9 mouse cellular contexts compared by ENCODE assay signal in the genomic region with DNA sequence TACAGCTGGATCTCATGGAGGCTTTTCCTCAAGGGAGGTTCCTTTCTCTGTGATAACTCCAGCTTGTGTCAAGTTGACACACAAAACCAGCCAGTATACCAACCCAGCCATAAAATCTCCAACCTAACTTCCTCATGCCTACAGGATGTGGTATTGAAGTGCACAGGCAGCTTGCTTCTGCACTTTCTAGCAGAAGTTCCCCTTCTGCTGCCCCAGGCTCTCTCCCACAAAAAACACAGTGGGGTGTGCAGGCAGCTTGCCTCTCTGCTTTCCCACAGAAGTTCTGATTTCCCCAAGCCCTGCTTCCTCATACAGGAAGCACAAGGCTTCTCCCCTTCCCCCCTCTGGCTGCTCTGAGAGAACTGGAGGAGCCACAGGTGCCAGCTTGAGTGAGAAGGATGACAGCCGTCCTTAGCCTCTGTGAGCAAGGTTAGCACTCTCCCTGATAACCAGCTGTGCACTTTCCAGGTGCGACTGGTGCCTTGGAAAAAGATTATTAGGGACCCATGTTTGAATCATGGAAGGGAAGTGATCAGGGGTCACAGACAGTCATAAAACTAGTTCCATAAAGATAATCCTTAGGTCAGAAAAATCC. TPM values are rescaled to one million over a fixed set of nuclear protein-coding genes. Genes with fewer than 3 reads are reported as not detected.
DNase-seq lines count a peak whose midpoint lies in the region; ATAC-seq and TF ChIP-seq lines count a peak whose summit lies in the region.
"Had no signal": no experiment of that assay in that cellular context is flagged by ENCODE, and none has a peak within 500 bp of the region (broad histone marks: within the 10 kb centered on the region; RNA-seq: fewer than 3 reads in every experiment).

No protein-coding gene starts in this region.

- intact Hi-C loops in heart, postnatal 10 days (cut with DNase I), result no loop called here

- ATAC-seq in liver, embryonic 15.5 days (ENCODE audit: insufficient read depth), result peak; percentile 5; the same call in 1 of the 2 replicates
- no peak for ATAC-seq in hindbrain, postnatal 0 days

- no peaks in the 10 kb centered on the region for H3K27me3 ChIP-seq in liver, embryonic 15.5 days
- H3K27me3 ChIP-seq in forebrain, embryonic 10.5 days (ENCODE audit: poor library complexity, severe bottlenecking), result no peaks in the 10 kb centered on the region
- no peaks in the 10 kb centered on the region for H3K27me3 ChIP-seq in hindbrain, postnatal 0 days (ENCODE audit: insufficient read depth, low read length)
- H3K27me3 ChIP-seq: lung, embryonic 15.5 days had no signal

- no peak overlapping the region for H3K4me2 ChIP-seq in liver, embryonic 15.5 days
- no peak overlapping the region for H3K4me2 ChIP-seq in hindbrain, postnatal 0 days (ENCODE audit: low read depth, low read length)
- H3K4me2 ChIP-seq: lung, embryonic 15.5 days had no signal

- 34% methylated on average over 2 of the region's 2 CpGs for WGBS in lung, adult 2 months
- 5% methylated on average over 2 of the region's 2 CpGs for WGBS in liver, embryonic 15.5 days (ENCODE audit: insufficient replicate concordance)
- 67% methylated on average over 2 of the region's 2 CpGs for WGBS in forebrain, embryonic 10.5 days
- WGBS in hindbrain, postnatal 0 days, result 64% methylated on average over 2 of the region's 2 CpGs

- no peaks in the 10 kb centered on the region for H3K4me1 ChIP-seq in lung, adult 2 months (ENCODE audit: control insufficient read depth, insufficient read depth, low read length)
- H3K4me1 ChIP-seq in liver, embryonic 15.5 days (replicated peaks), result no peaks in the 10 kb centered on the region
- H3K4me1 ChIP-seq in forebrain, embryonic 10.5 days, result no peaks in the 10 kb centered on the region
- H3K4me1 ChIP-seq in hindbrain, postnatal 0 days (ENCODE audit: insufficient read depth, low read length), result no peaks in the 10 kb centered on the region
- H3K4me1 ChIP-seq: lung, embryonic 15.5 days had no signal

- TF ChIP-seq POLR2A in lung, adult 2 months (IDR thresholded peaks at IDR 0.05; ENCODE audit: borderline replicate concordance, extremely low read depth, low read depth, low read length), result no peak

- no peak overlapping the region for H3K4me3 ChIP-seq in lung, adult 2 months (replicated peaks; ENCODE audit: extremely low read depth, low read depth, low read length)
- H3K4me3 ChIP-seq in liver, embryonic 15.5 days (replicated peaks), result no peak overlapping the region
- no peak overlapping the region for H3K4me3 ChIP-seq in forebrain, embryonic 10.5 days
- H3K4me3 ChIP-seq in hindbrain, postnatal 0 days (ENCODE audit: low read length), result no peak overlapping the region
- H3K4me3 ChIP-seq: lung, embryonic 15.5 days had no signal

- peak; percentile 1 to 6 for DNase-seq in lung, adult 18-20 months
- DNase-seq in lung, adult 2 months, result no peak
- peak; percentile 7 to 10 for DNase-seq in heart, postnatal 10 days
- peak; percentile 3 to 4 for DNase-seq in thymus, postnatal 10 days (ENCODE audit: low spot score in 2 of 2)
- no peak for DNase-seq in embryo, embryonic 10 days (ENCODE audit: low spot score)
- no peak for DNase-seq in forebrain, embryonic 10.5 days (ENCODE audit: extremely low spot score, low spot score)
- DNase-seq in hindbrain, postnatal 0 days (ENCODE audit: low spot score), result no peak

- H3K9me3 ChIP-seq in liver, embryonic 15.5 days (replicated peaks), result no peaks in the 10 kb centered on the region
- no peaks in the 10 kb centered on the region for H3K9me3 ChIP-seq in forebrain, embryonic 10.5 days
- no peaks in the 10 kb centered on the region for H3K9me3 ChIP-seq in hindbrain, postnatal 0 days (ENCODE audit: low read length)
- H3K9me3 ChIP-seq: lung, embryonic 15.5 days had no signal

- H3K36me3 ChIP-seq in liver, embryonic 15.5 days (replicated peaks), result no peaks in the 10 kb centered on the region
- no peaks in the 10 kb centered on the region for H3K36me3 ChIP-seq in forebrain, embryonic 10.5 days (replicated peaks)
- H3K36me3 ChIP-seq in hindbrain, postnatal 0 days (ENCODE audit: insufficient read depth, low read length), result no peaks in the 10 kb centered on the region
- H3K36me3 ChIP-seq: lung, embryonic 15.5 days had no signal

- no peak overlapping the region for H3K27ac ChIP-seq in liver, embryonic 15.5 days (replicated peaks)
- H3K27ac ChIP-seq in forebrain, embryonic 10.5 days, result no peak overlapping the region
- no peak overlapping the region for H3K27ac ChIP-seq in hindbrain, postnatal 0 days
- H3K27ac ChIP-seq: lung, embryonic 15.5 days had no signal

- TF ChIP-seq CTCF in lung, adult 2 months (IDR thresholded peaks at IDR 0.05; ENCODE audit: insufficient read depth, low read length), result no peak
- TF ChIP-seq CTCF in hindbrain, postnatal 0 days (IDR thresholded peaks at IDR 0.05; ENCODE audit: low read depth), result no peak

- no peak overlapping the region for H3K9ac ChIP-seq in liver, embryonic 15.5 days
- no peak overlapping the region for H3K9ac ChIP-seq in hindbrain, postnatal 0 days (replicated peaks; ENCODE audit: low read length)
- H3K9ac ChIP-seq: lung, embryonic 15.5 days had no signal

RNA-seq across cellular contexts. Expression of gene Cpb1, which starts 29.3 kb away (rescaled TPM):
- polyA plus RNA-seq in lung, adult 2 months (2012; rRNA removed), result 0.19 and 0.66 TPM in 2 replicates
- total RNA-seq in heart, postnatal 10 days (2021), result not detected
- 0.06 and 0.61 TPM in 2 replicates for polyA plus RNA-seq in liver, embryonic 15.5 days (2015; fragmentation: Nextera tagmentation; extraction: Ambion mirVana)
- polyA plus RNA-seq in forebrain, embryonic 10.5 days (2016; fragmentation: Nextera tagmentation; extraction: Ambion mirVana), result not detected in 2 replicates
- 0.07 and 0.31 TPM in 2 replicates for total RNA-seq in hindbrain, postnatal 0 days (2014; rRNA removed)
- polyA plus RNA-seq in hindbrain, postnatal 0 days (2015; fragmentation: Nextera tagmentation; extraction: Ambion mirVana), result 0.23 and 0.36 TPM in 2 replicates

Comparison
In these comparisons a context has a peak if more than half of its experiments do, and no peak if none do; other contexts are left out.
1. DNase-seq: peak in lung, adult 18-20 months (2 of 2), heart, postnatal 10 days (2 of 2) and thymus, postnatal 10 days (2 of 2); none in lung, adult 2 months (single experiment), embryo, embryonic 10 days (single experiment), forebrain, embryonic 10.5 days (single experiment) and hindbrain, postnatal 0 days (single experiment).